Mouse (Mus musculus): Measurements from ENCODE around the gene Sgca.
A peak's percentile ranks its signal among the peaks of the same experiment; 100 is the strongest.

DNA sequence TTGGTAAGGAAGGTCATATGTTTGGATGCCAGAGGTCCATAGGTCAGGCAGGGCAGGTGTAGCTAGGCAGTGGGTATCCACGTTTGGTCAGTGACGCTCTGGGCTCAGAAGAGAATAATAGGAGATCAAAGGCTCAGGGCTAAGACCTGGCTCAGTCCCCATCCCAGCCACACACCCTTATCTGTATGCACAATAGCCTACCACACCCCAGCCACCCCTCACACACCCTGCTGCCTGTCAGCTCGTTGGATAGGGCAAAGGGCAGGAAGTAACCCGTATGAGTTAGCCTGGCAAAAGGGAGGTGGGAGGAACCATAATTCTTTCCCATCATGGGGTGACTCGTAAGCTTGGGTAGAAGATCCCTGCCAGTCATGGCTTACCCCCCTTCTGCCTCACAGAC lies 21.5 kb upstream of the Sgca start:
- no peak for TF ChIP-seq CTCF (IDR thresholded peaks at IDR 0.05; ENCODE audit: low read depth)
- peak; percentile 42 for TF ChIP-seq EP300 (IDR thresholded peaks at IDR 0.05; ENCODE audit: low read depth)
